Mouse (Mus musculus): ENCODE results near the gene Lysmd3. TPM values are rescaled to one million over a fixed set of nuclear protein-coding genes. Genes with fewer than 3 reads are reported as not detected.

Gene Lysmd3
- polyA plus RNA-seq, 1 experiment from 2014 or later: 24.8 TPM

GRCm38 (mm10) chr13:81689587-81689986 is 32.1 kb downstream of the Lysmd3 start:
- Histone ChIP-seq H3K36me3 (ENCODE audit: control insufficient read depth, insufficient read depth, low read length) (no peaks in the 10 kb centered on the region), H3K9ac (ENCODE audit: low read length) (no peak overlapping the region), H3K27me3 (ENCODE audit: control insufficient read depth, insufficient read depth, low read length) (no peaks in the 10 kb centered on the region), H3K4me1 (replicated peaks; ENCODE audit: control insufficient read depth, insufficient read depth, low read length) (no peaks in the 10 kb centered on the region), H3K27ac (ENCODE audit: low read depth, low read length) (no peak overlapping the region), H3K9me3 (ENCODE audit: control insufficient read depth, low read length) (no peaks in the 10 kb centered on the region), H3K4me3 (ENCODE audit: low read depth, low read length) (no peak overlapping the region), H3K4me2 (ENCODE audit: low read depth, low read length, severe bottlenecking) (no peak overlapping the region)
- ATAC-seq (replicated peaks; ENCODE audit: low FRiP score) (no peak), DNase-seq (ENCODE audit: low spot score) (no peak)
- 93% methylated on average over 3 of the region's 3 CpGs for WGBS

GRCm38 (mm10) chr13:81690477-81690876 is 33.0 kb downstream of the Lysmd3 start:
- no peaks in the 10 kb centered on the region for H3K36me3 ChIP-seq (ENCODE audit: control insufficient read depth, insufficient read depth, low read length)
- H3K4me2 ChIP-seq (ENCODE audit: low read depth, low read length, severe bottlenecking): no peak overlapping the region
- no peaks in the 10 kb centered on the region for H3K27me3 ChIP-seq (ENCODE audit: control insufficient read depth, insufficient read depth, low read length)
- no peak overlapping the region for H3K27ac ChIP-seq (ENCODE audit: low read depth, low read length)
- H3K4me3 ChIP-seq (ENCODE audit: low read depth, low read length): no peak overlapping the region
- no peak overlapping the region for H3K9ac ChIP-seq (ENCODE audit: low read length)
- no peaks in the 10 kb centered on the region for H3K4me1 ChIP-seq (replicated peaks; ENCODE audit: control insufficient read depth, insufficient read depth, low read length)
- WGBS: 87% methylated on average over 10 of the region's 10 CpGs
- DNase-seq (ENCODE audit: low spot score) (no peak), ATAC-seq (replicated peaks; ENCODE audit: low FRiP score) (no peak)
- H3K9me3 ChIP-seq (ENCODE audit: control insufficient read depth, low read length): no peaks in the 10 kb centered on the region

GRCm38 (mm10) chr13:81691606-81692005 is 34.1 kb downstream of the Lysmd3 start:
- WGBS: 63% methylated on average over 9 of the region's 9 CpGs
- Histone ChIP-seq H3K4me2 (ENCODE audit: low read depth, low read length, severe bottlenecking) (no peak overlapping the region), H3K4me3 (ENCODE audit: low read depth, low read length) (no peak overlapping the region), H3K27ac (ENCODE audit: low read depth, low read length) (no peak overlapping the region), H3K4me1 (replicated peaks; ENCODE audit: control insufficient read depth, insufficient read depth, low read length) (no peaks in the 10 kb centered on the region), H3K9me3 (ENCODE audit: control insufficient read depth, low read length) (no peaks in the 10 kb centered on the region), H3K27me3 (ENCODE audit: control insufficient read depth, insufficient read depth, low read length) (no peaks in the 10 kb centered on the region), H3K9ac (ENCODE audit: low read length) (no peak overlapping the region), H3K36me3 (ENCODE audit: control insufficient read depth, insufficient read depth, low read length) (no peaks in the 10 kb centered on the region)
- ATAC-seq (replicated peaks; ENCODE audit: low FRiP score) (no peak; the same call in 1 of the 2 replicates), DNase-seq (ENCODE audit: low spot score) (no peak)

GRCm38 (mm10) chr13:81694446-81694845 is 37.0 kb downstream of the Lysmd3 start:
- no peaks in the 10 kb centered on the region for H3K9me3 ChIP-seq (ENCODE audit: control insufficient read depth, low read length)
- H3K9ac ChIP-seq (ENCODE audit: low read length): no peak overlapping the region
- H3K27ac ChIP-seq (ENCODE audit: low read depth, low read length): no peak overlapping the region
- H3K4me3 ChIP-seq (ENCODE audit: low read depth, low read length): no peak overlapping the region
- DNase-seq (ENCODE audit: low spot score) (no peak), ATAC-seq (replicated peaks; ENCODE audit: low FRiP score) (no peak)
- H3K27me3 ChIP-seq (ENCODE audit: control insufficient read depth, insufficient read depth, low read length): no peaks in the 10 kb centered on the region
- no peak overlapping the region for H3K4me2 ChIP-seq (ENCODE audit: low read depth, low read length, severe bottlenecking)
- H3K36me3 ChIP-seq (ENCODE audit: control insufficient read depth, insufficient read depth, low read length): no peaks in the 10 kb centered on the region
- H3K4me1 ChIP-seq (replicated peaks; ENCODE audit: control insufficient read depth, insufficient read depth, low read length): no peaks in the 10 kb centered on the region
- 96% methylated on average over 12 of the region's 12 CpGs for WGBS

GRCm38 (mm10) chr13:81703148-81703547 is 45.7 kb downstream of the Lysmd3 start:
- H3K27ac ChIP-seq (ENCODE audit: low read depth, low read length): no peak overlapping the region
- no peak overlapping the region for H3K9ac ChIP-seq (ENCODE audit: low read length)
- no peak for ATAC-seq (replicated peaks; ENCODE audit: low FRiP score)

GRCm38 (mm10) chr13:81703621-81704020 is 46.2 kb downstream of the Lysmd3 start:
- Histone ChIP-seq H3K27me3 (ENCODE audit: control insufficient read depth, insufficient read depth, low read length) (no peaks in the 10 kb centered on the region), H3K4me2 (ENCODE audit: low read depth, low read length, severe bottlenecking) (no peak overlapping the region), H3K9ac (ENCODE audit: low read length) (no peak overlapping the region), H3K4me1 (replicated peaks; ENCODE audit: control insufficient read depth, insufficient read depth, low read length) (no peaks in the 10 kb centered on the region), H3K9me3 (ENCODE audit: control insufficient read depth, low read length) (no peaks in the 10 kb centered on the region), H3K4me3 (ENCODE audit: low read depth, low read length) (no peak overlapping the region), H3K36me3 (ENCODE audit: control insufficient read depth, insufficient read depth, low read length) (no peaks in the 10 kb centered on the region), H3K27ac (ENCODE audit: low read depth, low read length) (no peak overlapping the region)
- ATAC-seq (replicated peaks; ENCODE audit: low FRiP score) (no peak), DNase-seq (ENCODE audit: low spot score) (no peak)
- 86% methylated on average over 9 of the region's 9 CpGs for WGBS

More at GRCm38 (mm10) chr13:81703148-81703547, 45.7 kb downstream of the Lysmd3 start:
- no peak for DNase-seq (ENCODE audit: low spot score)
- Histone ChIP-seq H3K36me3 (ENCODE audit: control insufficient read depth, insufficient read depth, low read length) (no peaks in the 10 kb centered on the region), H3K4me1 (replicated peaks; ENCODE audit: control insufficient read depth, insufficient read depth, low read length) (no peaks in the 10 kb centered on the region), H3K9me3 (ENCODE audit: control insufficient read depth, low read length) (no peaks in the 10 kb centered on the region), H3K27me3 (ENCODE audit: control insufficient read depth, insufficient read depth, low read length) (no peaks in the 10 kb centered on the region), H3K4me3 (ENCODE audit: low read depth, low read length) (no peak overlapping the region), H3K4me2 (ENCODE audit: low read depth, low read length, severe bottlenecking) (no peak overlapping the region)
- WGBS: 65% methylated on average over 7 of the region's 7 CpGs

GRCm38 (mm10) chr13:81706311-81706710 is 48.8 kb downstream of the Lysmd3 start:
- 97% methylated on average over 5 of the region's 5 CpGs for WGBS
- no peaks in the 10 kb centered on the region for H3K27me3 ChIP-seq (ENCODE audit: control insufficient read depth, insufficient read depth, low read length)

GRCm38 (mm10) chr13:81709805-81710204 is 52.3 kb downstream of the Lysmd3 start:
- 28% methylated on average over 4 of the region's 4 CpGs for WGBS
- Histone ChIP-seq H3K27ac (ENCODE audit: low read depth, low read length) (no peak overlapping the region), H3K9ac (ENCODE audit: low read length) (peak overlapping the region; percentile 60), H3K4me3 (ENCODE audit: low read depth, low read length) (peak overlapping the region; percentile 75), H3K4me1 (replicated peaks; ENCODE audit: control insufficient read depth, insufficient read depth, low read length) (peaks cover 4% of the 10 kb centered on the region; the same call in 1 of the 2 replicates), H3K27me3 (ENCODE audit: control insufficient read depth, insufficient read depth, low read length) (no peaks in the 10 kb centered on the region), H3K9me3 (ENCODE audit: control insufficient read depth, low read length) (no peaks in the 10 kb centered on the region), H3K4me2 (ENCODE audit: low read depth, low read length, severe bottlenecking) (peak overlapping the region; percentile 93; the same call in 1 of the 2 replicates), H3K36me3 (ENCODE audit: control insufficient read depth, insufficient read depth, low read length) (no peaks in the 10 kb centered on the region)
- no peak for ATAC-seq (replicated peaks; ENCODE audit: low FRiP score)
- DNase-seq (ENCODE audit: low spot score): no peak

More at GRCm38 (mm10) chr13:81706311-81706710, 48.8 kb downstream of the Lysmd3 start:
- Histone ChIP-seq H3K36me3 (ENCODE audit: control insufficient read depth, insufficient read depth, low read length) (no peaks in the 10 kb centered on the region), H3K27ac (ENCODE audit: low read depth, low read length) (no peak overlapping the region), H3K9ac (ENCODE audit: low read length) (no peak overlapping the region), H3K9me3 (ENCODE audit: control insufficient read depth, low read length) (no peaks in the 10 kb centered on the region), H3K4me3 (ENCODE audit: low read depth, low read length) (no peak overlapping the region), H3K4me2 (ENCODE audit: low read depth, low read length, severe bottlenecking) (no peak overlapping the region), H3K4me1 (replicated peaks; ENCODE audit: control insufficient read depth, insufficient read depth, low read length) (no peaks in the 10 kb centered on the region; the same call in 1 of the 2 replicates)
- ATAC-seq (replicated peaks; ENCODE audit: low FRiP score) (no peak), DNase-seq (ENCODE audit: low spot score) (no peak)

GRCm38 (mm10) chr13:81710266-81710665 is 52.8 kb downstream of the Lysmd3 start:
- Histone ChIP-seq H3K36me3 (ENCODE audit: control insufficient read depth, insufficient read depth, low read length) (no peaks in the 10 kb centered on the region), H3K27ac (ENCODE audit: low read depth, low read length) (no peak overlapping the region), H3K27me3 (ENCODE audit: control insufficient read depth, insufficient read depth, low read length) (no peaks in the 10 kb centered on the region), H3K4me2 (ENCODE audit: low read depth, low read length, severe bottlenecking) (peak overlapping the region; percentile 93), H3K4me3 (ENCODE audit: low read depth, low read length) (peak overlapping the region; percentile 75), H3K9ac (ENCODE audit: low read length) (peak overlapping the region; percentile 60), H3K4me1 (replicated peaks; ENCODE audit: control insufficient read depth, insufficient read depth, low read length) (peaks cover 4% of the 10 kb centered on the region; the same call in 1 of the 2 replicates), H3K9me3 (ENCODE audit: control insufficient read depth, low read length) (no peaks in the 10 kb centered on the region)
- DNase-seq (ENCODE audit: low spot score) (no peak), ATAC-seq (replicated peaks; ENCODE audit: low FRiP score) (no peak)
- 1% methylated on average over 7 of the region's 7 CpGs for WGBS
